Mouse (Mus musculus) myocyte (in vitro differentiated cells): ENCODE measurements around the gene Rptn. TPM values are rescaled to one million over a fixed set of nuclear protein-coding genes. Genes with fewer than 3 reads are reported as not detected.
"Not testable (repeated sequence)": the region's sequence is repeated elsewhere in the genome, so short reads cannot be mapped to it uniquely, and the experiment has no call there.

Experiments
- H3K27me3 ChIP-seq: one replicate; pipeline ENCODE4 v1.6.1; 2011; ENCODE audit not compliant: control insufficient read depth, insufficient read depth, insufficient read length
- H3K36me3 ChIP-seq: one replicate; pipeline ENCODE4 v1.6.1; 2011; ENCODE audit not compliant: control insufficient read depth, insufficient read depth
- H3K4me2 ChIP-seq: one replicate; pipeline ENCODE4 v1.6.1; 2011; ENCODE audit warnings: low read depth, control low read depth
- H3K4me3 ChIP-seq: one replicate; pipeline ENCODE4 v1.5.1; 2011; ENCODE audit warnings: mild to moderate bottlenecking, control low read depth, moderate library complexity
- H3K79me2 ChIP-seq: one replicate; pipeline ENCODE4 v1.6.1; 2011; ENCODE audit not compliant: control insufficient read depth, insufficient read depth
- H3ac ChIP-seq: one replicate; pipeline ENCODE4 v1.6.1; 2011; ENCODE audit not compliant: control insufficient read depth, insufficient read length
- CEBPB ChIP-seq: IDR thresholded peaks from 2 replicates; pipeline ENCODE4 v1.6.1; 2011; ENCODE audit warnings: mild to moderate bottlenecking, moderate library complexity; ENCODE audit not compliant: poor library complexity, insufficient read depth, severe bottlenecking
- E2F4 ChIP-seq: IDR thresholded peaks from one replicate; pipeline ENCODE4 v1.6.1; 2011; ENCODE audit warnings: mild to moderate bottlenecking, control low read depth, moderate library complexity; ENCODE audit not compliant: insufficient read depth
- MAX ChIP-seq: IDR thresholded peaks from one replicate; pipeline ENCODE4 v1.6.1; 2011; ENCODE audit warnings: low read depth, mild to moderate bottlenecking, control low read depth
- MYOD1 ChIP-seq, 3 experiments: IDR thresholded peaks; one replicate each; pipeline ENCODE4 v1.6.1; 2011; ENCODE audit warnings: control low read depth in 2 of 3, low read depth in 2 of 3, mild to moderate bottlenecking in 2 of 3, moderate library complexity in 1 of 3; ENCODE audit not compliant: insufficient read length in 2 of 3, control insufficient read depth in 1 of 3
- MYOG ChIP-seq, 3 experiments: IDR thresholded peaks; one replicate each; pipeline ENCODE4 v1.6.1; 2011; ENCODE audit warnings: control low read depth in 2 of 3, low read depth in 2 of 3, mild to moderate bottlenecking in 2 of 3; ENCODE audit not compliant: insufficient read length in 2 of 3, control insufficient read depth in 1 of 3, insufficient read depth in 1 of 3
- POLR2A ChIP-seq: IDR thresholded peaks from one replicate; pipeline ENCODE4 v1.6.1; 2011; ENCODE audit warnings: low read depth, mild to moderate bottlenecking, control low read depth, moderate library complexity; ENCODE audit not compliant: insufficient read length
- POLR2AphosphoS2 ChIP-seq: IDR thresholded peaks from one replicate; pipeline ENCODE4 v1.6.1; 2011; ENCODE audit warnings: low read depth, control low read depth; ENCODE audit not compliant: insufficient read length
- REST ChIP-seq: IDR thresholded peaks from one replicate; pipeline ENCODE4 v1.6.1; 2011; ENCODE audit warnings: mild to moderate bottlenecking, control low read depth, moderate library complexity; ENCODE audit not compliant: insufficient read depth, insufficient read length
- SRF ChIP-seq: IDR thresholded peaks from one replicate; pipeline ENCODE4 v1.6.1; 2011; ENCODE audit warnings: low read depth; ENCODE audit not compliant: control insufficient read depth, insufficient read length
- TCF12 ChIP-seq: IDR thresholded peaks from one replicate; pipeline ENCODE4 v1.6.1; 2011; ENCODE audit warnings: mild to moderate bottlenecking, control low read depth; ENCODE audit not compliant: poor library complexity, insufficient read depth, severe bottlenecking
- TCF3 ChIP-seq: IDR thresholded peaks from one replicate; pipeline ENCODE4 v1.6.1; 2011; ENCODE audit warnings: low read depth, control low read depth; ENCODE audit not compliant: insufficient read length
- USF1 ChIP-seq: IDR thresholded peaks from one replicate; pipeline ENCODE4 v1.6.1; 2011; ENCODE audit warnings: low read depth, mild to moderate bottlenecking, control low read depth, moderate library complexity
- polyA plus RNA-seq: library from polyadenylated mRNA; unstranded; fragments of >200 nt; fragmentation: generic; extraction: Trizol; gene quantifications from one replicate; pipeline ENCODE4 v1.2.1, GENCODE M21; 2012; ENCODE audit warnings: missing spikeins

The Rptn gene
- polyA plus RNA-seq, 1 experiment: not detected

- Histone ChIP-seq H3ac (peak overlapping the region; percentile 12), H3K4me2 (peak overlapping the region; percentile 96), H3K36me3 (no peaks in the 10 kb centered on the region), H3K4me3 (peak overlapping the region; percentile 21), H3K27me3 (peaks cover 33% of the 10 kb centered on the region), H3K79me2 (no peaks in the 10 kb centered on the region)
- TF ChIP-seq TCF12: no peak
- TF ChIP-seq CEBPB: no peak
- no peak for TF ChIP-seq MYOD1 (IDR thresholded peaks at IDR 0.05; ENCODE audit: control insufficient read depth in 1 of 3, insufficient read length in 2 of 3, low read depth in 2 of 3)
- no peak for TF ChIP-seq REST
- no peak for TF ChIP-seq MYOG (IDR thresholded peaks at IDR 0.05; ENCODE audit: control insufficient read depth in 1 of 3, insufficient read depth in 1 of 3, insufficient read length in 2 of 3, low read depth in 2 of 3)
- no peak for TF ChIP-seq MAX
- no peak for TF ChIP-seq POLR2A
- TF ChIP-seq E2F4: no peak
- no peak for TF ChIP-seq SRF
- no peak for TF ChIP-seq USF1
- no peak for TF ChIP-seq POLR2AphosphoS2
- no peak for TF ChIP-seq TCF3
Observed at GRCm38 (mm10) chr3:93443501-93444101, 50.1 kb downstream of the Rptn start.

- H3ac ChIP-seq: peak overlapping the region; percentile 12
- TF ChIP-seq TCF12 (no peak), MAX (no peak), CEBPB (no peak), MYOG (IDR thresholded peaks at IDR 0.05; ENCODE audit: control insufficient read depth in 1 of 3, insufficient read depth in 1 of 3, insufficient read length in 2 of 3, low read depth in 2 of 3) (peak in 2 of 3 experiments; percentile 26 to 36), POLR2AphosphoS2 (no peak), MYOD1 (IDR thresholded peaks at IDR 0.05; ENCODE audit: control insufficient read depth in 1 of 3, insufficient read length in 2 of 3, low read depth in 2 of 3) (no peak), E2F4 (no peak), REST (no peak), USF1 (no peak)
- peak overlapping the region; percentile 21 for H3K4me3 ChIP-seq
- H3K79me2 ChIP-seq: no peaks in the 10 kb centered on the region
- H3K36me3 ChIP-seq: no peaks in the 10 kb centered on the region
- H3K4me2 ChIP-seq: peak overlapping the region; percentile 96
- peaks cover 33% of the 10 kb centered on the region for H3K27me3 ChIP-seq
Observed at GRCm38 (mm10) chr3:93444343-93445164, 51.1 kb downstream of the Rptn start.

- peak overlapping the region; percentile 96 for H3K4me2 ChIP-seq
- H3K4me3 ChIP-seq: peak overlapping the region; percentile 21
- no peak overlapping the region for H3ac ChIP-seq
- H3K36me3 ChIP-seq: no peaks in the 10 kb centered on the region
- H3K27me3 ChIP-seq: peaks cover 33% of the 10 kb centered on the region
- H3K79me2 ChIP-seq: no peaks in the 10 kb centered on the region
- TF ChIP-seq MYOG (IDR thresholded peaks at IDR 0.05; ENCODE audit: control insufficient read depth in 1 of 3, insufficient read depth in 1 of 3, insufficient read length in 2 of 3, low read depth in 2 of 3) (peak in 1 of 3 experiments; percentile 14), POLR2AphosphoS2 (no peak)
Observed at GRCm38 (mm10) chr3:93445165-93445705, 51.7 kb downstream of the Rptn start.

- H3K79me2 ChIP-seq: no peaks in the 10 kb centered on the region
- TF ChIP-seq REST: no peak
- no peak for TF ChIP-seq TCF3
- no peak for TF ChIP-seq MYOD1 (IDR thresholded peaks at IDR 0.05; ENCODE audit: control insufficient read depth in 1 of 3, insufficient read length in 2 of 3, low read depth in 2 of 3)
- TF ChIP-seq USF1: no peak
- no peak for TF ChIP-seq MYOG (IDR thresholded peaks at IDR 0.05; ENCODE audit: control insufficient read depth in 1 of 3, insufficient read depth in 1 of 3, insufficient read length in 2 of 3, low read depth in 2 of 3)
- TF ChIP-seq POLR2AphosphoS2: no peak
- TF ChIP-seq MAX: no peak
- H3K4me2 ChIP-seq: peak overlapping the region; percentile 96
- H3K36me3 ChIP-seq: no peaks in the 10 kb centered on the region
- H3K4me3 ChIP-seq: peak overlapping the region; percentile 21
- H3ac ChIP-seq: no peak overlapping the region
- peaks cover 33% of the 10 kb centered on the region for H3K27me3 ChIP-seq
Observed at GRCm38 (mm10) chr3:93446128-93446755, 52.7 kb downstream of the Rptn start.

GRCm38 (mm10) chr3:93446756-93447137, 53.2 kb downstream of the Rptn start:
- Histone ChIP-seq H3K27me3 (peaks cover 33% of the 10 kb centered on the region), H3K4me3 (peak overlapping the region; percentile 21), H3K4me2 (peak overlapping the region; percentile 96)
- not testable (repeated sequence) for H3K36me3 ChIP-seq, H3ac ChIP-seq, H3K79me2 ChIP-seq
